Mouse (Mus musculus) hindbrain, embryonic 13.5 days (tissue): Measurements from ENCODE around the gene Ubtf. TPM values are rescaled to one million over a fixed set of nuclear protein-coding genes. Genes with fewer than 3 reads are reported as not detected.

Source experiments
- ATAC-seq: fragments of 200-750 bp; cut with Nextera tagmentation; 2 replicates; pipeline ENCODE4 v1.8.0; 2017; ENCODE audit warnings: moderate TSS enrichment; ENCODE audit not compliant: low FRiP score
- H3K27ac ChIP-seq: fragments of 300-500 bp; sonication (generic); 2 replicates; pipeline ENCODE4 v1.5.1; 2015; ENCODE audit warnings: inconsistent platforms, mild to moderate bottlenecking, moderate library complexity
- H3K27me3 ChIP-seq: fragments of 300-500 bp; sonication (generic); 2 replicates; pipeline ENCODE4 v1.6.1; 2015; ENCODE audit warnings: mild to moderate bottlenecking, inconsistent platforms
- H3K36me3 ChIP-seq: fragments of 300-500 bp; sonication (generic); 2 replicates; pipeline ENCODE4 v1.6.1; 2015; ENCODE audit warnings: mild to moderate bottlenecking, inconsistent platforms
- H3K4me1 ChIP-seq: fragments of 300-500 bp; sonication (generic); replicated peaks from 2 replicates; pipeline ENCODE4 v1.6.1; 2015; ENCODE audit warnings: inconsistent platforms
- H3K4me2 ChIP-seq: fragments of 300-500 bp; sonication (generic); 2 replicates; pipeline ENCODE4 v1.6.1; 2015; ENCODE audit warnings: inconsistent platforms, mild to moderate bottlenecking, moderate library complexity
- H3K4me3 ChIP-seq: fragments of 300-500 bp; sonication (generic); 2 replicates; pipeline ENCODE4 v1.5.1; 2015; ENCODE audit warnings: mild to moderate bottlenecking, inconsistent platforms
- H3K9ac ChIP-seq: fragments of 300-500 bp; sonication (generic); 2 replicates; pipeline ENCODE4 v1.6.1; 2015; ENCODE audit warnings: mild to moderate bottlenecking, inconsistent platforms
- H3K9me3 ChIP-seq: fragments of 300-500 bp; sonication (generic); 2 replicates; pipeline ENCODE4 v1.6.1; 2016; ENCODE audit warnings: inconsistent platforms
- WGBS: fragments of 180-500 bp; shearing (Covaris S2); methylation state at CpG from one replicate; pipeline ENCODE4 v1.1.7; 2015; 5-methylcytosine and 5-hydroxymethylcytosine counted together
- polyA plus RNA-seq: library from polyadenylated mRNA; unstranded; fragments of >200 nt; fragmentation: Nextera tagmentation; extraction: Ambion mirVana; gene quantifications from 2 replicates; pipeline ENCODE4 v1.2.1, GENCODE M21; 2015

Gene Ubtf
- polyA plus RNA-seq, 1 experiment from 2014 or later = 82.7 TPM

DNA sequence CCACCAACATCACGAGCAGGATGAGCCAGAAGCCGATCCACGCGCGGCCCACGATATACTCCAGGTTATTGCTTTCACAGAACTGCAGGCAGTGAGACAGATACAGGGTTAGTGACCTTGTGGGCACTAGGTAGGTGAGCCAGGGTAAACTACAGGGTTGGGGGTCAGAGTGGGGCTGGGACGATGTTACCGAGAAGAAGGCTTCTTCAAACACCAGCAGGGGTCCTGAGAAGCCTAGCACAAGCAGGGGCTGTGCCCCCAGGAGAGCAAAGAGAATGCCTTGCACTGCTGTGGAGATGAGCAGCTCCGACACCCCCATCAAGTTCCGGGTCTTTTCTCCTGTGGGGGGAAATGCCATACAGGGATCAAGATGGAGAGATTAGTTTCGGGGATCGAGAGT lies 36.6 kb upstream of the Ubtf start:
- no peak overlapping the region for H3K9ac ChIP-seq
- 84% methylated on average over 12 of the region's 12 CpGs for WGBS
- H3K4me3 ChIP-seq = no peak overlapping the region
- H3K36me3 ChIP-seq = no peaks in the 10 kb centered on the region
- no peak for ATAC-seq
- H3K4me2 ChIP-seq = no peak overlapping the region
- no peak overlapping the region for H3K27ac ChIP-seq
- no peaks in the 10 kb centered on the region for H3K4me1 ChIP-seq
- no peaks in the 10 kb centered on the region for H3K9me3 ChIP-seq
- H3K27me3 ChIP-seq = peaks cover 10% of the 10 kb centered on the region

DNA sequence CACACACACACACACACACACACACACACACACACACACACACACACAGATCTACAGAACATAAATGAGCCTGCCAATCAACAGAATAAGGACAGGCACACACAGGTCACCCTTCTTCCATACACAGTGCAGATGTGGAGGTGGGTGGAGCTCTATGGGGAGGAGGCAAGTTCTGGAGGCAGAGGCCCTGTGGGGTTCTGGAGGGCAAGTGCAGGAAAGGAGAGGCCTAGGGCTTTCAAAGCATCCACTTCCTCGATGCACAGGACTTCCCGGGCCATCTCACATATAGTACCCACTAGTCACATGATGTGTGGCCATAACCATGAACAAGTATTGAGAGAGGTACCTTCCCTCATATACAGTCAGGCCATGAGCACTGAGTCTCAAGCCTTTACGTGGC lies 36.0 kb upstream of the Ubtf start:
- Histone ChIP-seq H3K36me3 (no peaks in the 10 kb centered on the region), H3K4me3 (no peak overlapping the region), H3K27me3 (peaks cover 10% of the 10 kb centered on the region), H3K27ac (no peak overlapping the region), H3K4me2 (no peak overlapping the region), H3K9me3 (no peaks in the 10 kb centered on the region), H3K9ac (no peak overlapping the region), H3K4me1 (no peaks in the 10 kb centered on the region)
- whole genome bisulfite sequencing = 82% methylated on average over 3 of the region's 3 CpGs
- ATAC-seq = no peak

DNA sequence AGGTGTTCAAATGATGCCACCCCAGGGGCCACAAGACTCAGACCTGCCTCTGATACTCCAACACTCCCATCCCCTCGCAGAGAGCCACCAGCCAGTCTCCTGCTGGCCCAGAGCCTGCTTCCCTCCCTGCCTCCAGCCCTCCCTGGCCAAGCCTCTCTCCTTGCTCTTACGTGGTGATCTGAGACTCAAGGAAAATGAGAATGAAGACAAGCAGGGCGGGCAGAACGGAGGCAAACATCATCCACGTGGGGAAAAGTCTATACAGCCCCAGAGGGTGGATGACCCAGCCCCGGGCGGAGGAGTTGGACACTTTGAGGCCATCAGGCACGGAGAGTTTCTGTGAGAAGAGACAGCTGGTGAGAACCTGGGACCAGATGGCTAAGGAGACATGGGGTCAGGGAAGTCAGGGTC lies 33.5 kb upstream of the Ubtf start:
- H3K4me3 ChIP-seq = no peak overlapping the region
- ATAC-seq = no peak
- H3K27ac ChIP-seq = no peak overlapping the region
- peaks cover 10% of the 10 kb centered on the region; the same call in 1 of the 2 replicates for H3K27me3 ChIP-seq
- H3K9me3 ChIP-seq = no peaks in the 10 kb centered on the region
- WGBS = 43% methylated on average over 8 of the region's 8 CpGs
- H3K4me2 ChIP-seq = no peak overlapping the region
- no peak overlapping the region for H3K9ac ChIP-seq
- no peaks in the 10 kb centered on the region for H3K4me1 ChIP-seq
- no peaks in the 10 kb centered on the region for H3K36me3 ChIP-seq

DNA sequence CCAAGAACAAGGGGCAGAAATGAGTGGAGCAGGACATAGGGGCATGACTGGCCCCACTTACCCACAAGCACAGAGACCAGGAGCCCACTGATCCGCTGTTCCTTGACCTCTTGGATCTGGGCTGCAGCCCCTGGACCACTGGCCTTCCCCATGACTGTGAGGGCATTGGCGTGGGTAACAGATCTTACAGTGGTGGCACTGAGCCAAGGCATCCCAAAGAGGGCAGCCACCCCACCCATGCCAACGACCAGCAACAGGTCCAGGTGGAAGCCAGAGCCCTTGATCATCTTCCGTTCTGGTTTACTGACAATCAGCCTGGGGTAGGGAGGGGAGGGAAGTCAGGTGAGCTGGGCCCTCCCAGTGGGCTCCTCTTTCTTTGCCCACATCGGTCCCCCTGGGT lies 32.8 kb upstream of the Ubtf start:
- H3K9ac ChIP-seq = no peak overlapping the region
- ATAC-seq = no peak
- no peak overlapping the region for H3K27ac ChIP-seq
- no peaks in the 10 kb centered on the region for H3K9me3 ChIP-seq
- 52% methylated on average over 5 of the region's 5 CpGs for WGBS
- H3K27me3 ChIP-seq = peaks cover 10% of the 10 kb centered on the region; the same call in 1 of the 2 replicates
- no peak overlapping the region for H3K4me2 ChIP-seq
- H3K4me3 ChIP-seq = no peak overlapping the region
- no peaks in the 10 kb centered on the region for H3K36me3 ChIP-seq
- no peaks in the 10 kb centered on the region for H3K4me1 ChIP-seq

DNA sequence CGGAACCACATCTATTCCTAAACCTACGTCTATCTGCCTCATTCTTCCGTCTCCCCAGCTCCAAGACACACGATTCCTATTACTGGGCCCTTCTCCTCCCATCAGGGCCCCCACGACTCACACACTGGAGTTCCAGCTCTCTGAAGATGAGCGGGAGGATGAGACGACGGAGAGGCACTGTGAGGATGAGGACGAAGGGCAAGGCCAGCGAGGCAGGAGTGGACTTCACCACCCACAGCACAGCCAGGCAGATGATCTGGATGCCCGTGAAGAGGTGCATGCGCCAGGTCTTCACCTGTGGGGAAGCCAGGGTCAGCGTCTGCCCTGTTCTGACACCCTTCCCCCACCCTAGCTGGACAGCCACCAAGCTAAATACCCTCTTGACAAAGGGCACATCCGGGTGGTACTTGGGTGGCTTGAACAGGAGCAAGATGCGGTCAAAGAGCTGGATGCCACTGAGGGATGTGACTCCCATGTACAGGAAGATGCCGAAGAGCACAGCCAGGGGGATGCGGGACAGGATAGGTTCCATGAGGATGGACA lies 31.5 kb upstream of the Ubtf start:
- Histone ChIP-seq H3K27ac (no peak overlapping the region), H3K9me3 (no peaks in the 10 kb centered on the region), H3K4me3 (no peak overlapping the region), H3K4me1 (no peaks in the 10 kb centered on the region), H3K36me3 (no peaks in the 10 kb centered on the region), H3K9ac (no peak overlapping the region), H3K27me3 (peaks cover 7% of the 10 kb centered on the region; the same call in 1 of the 2 replicates), H3K4me2 (no peak overlapping the region)
- 92% methylated on average over 17 of the region's 17 CpGs for WGBS
- ATAC-seq = no peak

DNA sequence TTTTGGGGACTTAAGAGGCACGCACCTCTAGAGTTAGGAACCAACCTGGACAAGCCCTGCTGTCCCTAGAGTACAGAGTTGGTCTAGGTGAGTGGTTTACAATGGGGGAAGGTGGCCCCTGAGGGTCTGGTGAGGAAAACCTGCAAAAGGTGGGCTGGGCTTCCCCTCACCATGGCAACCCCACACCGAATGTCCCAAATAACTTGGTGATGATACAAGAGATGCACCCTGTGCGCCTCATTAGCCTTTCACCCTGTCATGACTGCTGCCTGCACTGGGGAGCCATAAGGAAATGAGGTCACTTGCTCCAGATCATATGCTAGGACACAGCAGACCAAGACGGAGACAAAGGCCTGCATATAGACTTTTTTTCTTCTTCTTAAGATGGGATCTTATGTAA lies 30.9 kb upstream of the Ubtf start:
- no peak overlapping the region for H3K4me3 ChIP-seq

DNA sequence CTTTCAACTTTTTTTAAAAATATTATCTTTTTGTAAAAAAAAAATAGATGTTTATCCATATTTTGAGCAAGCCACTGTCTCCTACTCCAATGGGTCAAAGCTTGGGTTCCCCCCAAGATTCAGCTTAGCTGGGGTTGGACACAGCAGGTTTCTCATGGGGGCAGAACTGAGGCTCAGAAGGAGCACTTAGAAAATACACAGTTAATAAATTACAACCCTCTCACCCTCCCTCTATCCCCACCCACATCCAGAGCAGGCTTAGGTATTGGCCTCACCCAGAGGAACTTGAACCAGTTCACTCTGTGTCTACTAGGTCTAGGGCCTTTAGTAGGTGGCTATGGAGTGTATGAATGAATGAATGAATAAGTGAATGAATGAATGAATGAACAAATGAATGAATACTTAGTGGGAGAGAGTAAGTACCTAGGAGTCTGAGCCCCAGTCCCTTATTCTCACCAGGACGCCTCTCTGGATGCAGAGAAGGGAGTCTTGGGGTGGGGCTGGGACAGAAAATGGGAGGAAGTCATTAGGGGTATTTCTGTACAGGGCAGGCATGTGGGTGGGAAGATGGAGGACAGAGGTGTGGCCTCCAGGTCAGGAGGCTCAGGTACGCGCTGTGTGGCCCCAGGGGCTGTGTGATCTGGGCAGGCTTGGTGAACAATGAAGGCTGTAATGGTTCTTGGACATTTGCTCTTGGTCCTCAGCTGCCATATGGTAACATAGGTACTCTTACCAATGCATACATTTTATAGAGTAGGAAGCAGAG lies 29.8 kb upstream of the Ubtf start:
- Histone ChIP-seq H3K4me2 (no peak overlapping the region), H3K4me3 (no peak overlapping the region), H3K27ac (no peak overlapping the region), H3K27me3 (peaks cover 7% of the 10 kb centered on the region; the same call in 1 of the 2 replicates), H3K36me3 (no peaks in the 10 kb centered on the region), H3K9ac (no peak overlapping the region), H3K4me1 (no peaks in the 10 kb centered on the region), H3K9me3 (no peaks in the 10 kb centered on the region)
- 95% methylated on average over 3 of the region's 3 CpGs for WGBS
- ATAC-seq = no peak

More for the DNA sequence above, 30.9 kb upstream of the Ubtf start:
- Histone ChIP-seq H3K9me3 (no peaks in the 10 kb centered on the region), H3K36me3 (no peaks in the 10 kb centered on the region), H3K9ac (no peak overlapping the region), H3K4me1 (no peaks in the 10 kb centered on the region), H3K4me2 (no peak overlapping the region), H3K27me3 (peaks cover 7% of the 10 kb centered on the region; the same call in 1 of the 2 replicates), H3K27ac (no peak overlapping the region)
- ATAC-seq = no peak
- 92% methylated on average over 4 of the region's 4 CpGs for WGBS

DNA sequence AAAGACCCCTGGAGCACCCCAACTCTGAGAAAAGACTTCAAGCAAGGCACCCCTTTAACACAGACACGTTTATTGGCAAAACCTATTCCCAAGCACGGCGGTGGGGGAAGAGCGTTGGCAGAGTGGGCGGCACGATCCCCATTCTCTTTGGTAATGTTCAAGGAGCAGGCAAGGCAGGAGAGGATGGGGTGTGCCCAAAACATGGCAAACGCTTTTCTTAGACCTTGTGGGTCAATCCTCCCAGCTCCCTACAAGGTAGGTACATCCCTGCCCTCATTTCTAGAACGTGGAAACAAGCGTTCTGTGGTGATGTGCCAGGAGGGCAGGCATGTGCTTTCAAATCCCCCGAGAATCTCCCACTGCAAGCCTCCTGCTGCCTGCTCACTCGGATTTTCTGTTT lies 29.2 kb upstream of the Ubtf start:
- WGBS = 81% methylated on average over 11 of the region's 11 CpGs
- Histone ChIP-seq H3K4me2 (no peak overlapping the region), H3K4me3 (no peak overlapping the region), H3K4me1 (no peaks in the 10 kb centered on the region), H3K27me3 (peaks cover 7% of the 10 kb centered on the region; the same call in 1 of the 2 replicates), H3K36me3 (no peaks in the 10 kb centered on the region), H3K9ac (no peak overlapping the region), H3K27ac (no peak overlapping the region), H3K9me3 (no peaks in the 10 kb centered on the region)
- no peak for ATAC-seq

DNA sequence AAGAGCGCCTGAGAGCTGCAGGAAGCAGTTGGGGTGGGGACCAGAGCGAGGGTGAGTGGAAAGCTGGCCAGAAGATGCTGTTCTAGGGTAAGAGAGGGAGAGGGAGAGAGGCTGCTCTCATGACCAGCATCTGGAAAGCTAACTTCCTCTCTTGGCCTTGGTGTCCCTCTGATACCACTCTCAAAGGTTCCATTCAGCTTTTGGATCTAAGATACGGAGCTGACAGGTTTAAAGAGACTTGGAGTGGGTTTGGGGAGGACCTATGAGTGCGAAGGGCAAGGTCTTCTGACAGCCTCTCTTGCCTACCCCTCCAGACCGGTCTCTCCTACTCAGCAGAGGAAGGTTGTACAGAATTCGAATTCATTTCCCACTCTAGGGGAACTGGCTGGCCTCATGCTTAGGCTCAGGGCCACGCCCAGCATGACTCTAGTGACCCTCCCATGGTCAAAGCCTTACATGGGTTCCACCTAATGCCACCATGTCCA lies 28.6 kb upstream of the Ubtf start:
- H3K4me1 ChIP-seq = no peaks in the 10 kb centered on the region
- no peak overlapping the region for H3K27ac ChIP-seq
- ATAC-seq = no peak
- no peaks in the 10 kb centered on the region for H3K36me3 ChIP-seq
- 86% methylated on average over 7 of the region's 7 CpGs for WGBS
- no peak overlapping the region for H3K4me3 ChIP-seq
- H3K9ac ChIP-seq = no peak overlapping the region
- H3K9me3 ChIP-seq = no peaks in the 10 kb centered on the region
- H3K27me3 ChIP-seq = peaks cover 7% of the 10 kb centered on the region; the same call in 1 of the 2 replicates
- H3K4me2 ChIP-seq = no peak overlapping the region

DNA sequence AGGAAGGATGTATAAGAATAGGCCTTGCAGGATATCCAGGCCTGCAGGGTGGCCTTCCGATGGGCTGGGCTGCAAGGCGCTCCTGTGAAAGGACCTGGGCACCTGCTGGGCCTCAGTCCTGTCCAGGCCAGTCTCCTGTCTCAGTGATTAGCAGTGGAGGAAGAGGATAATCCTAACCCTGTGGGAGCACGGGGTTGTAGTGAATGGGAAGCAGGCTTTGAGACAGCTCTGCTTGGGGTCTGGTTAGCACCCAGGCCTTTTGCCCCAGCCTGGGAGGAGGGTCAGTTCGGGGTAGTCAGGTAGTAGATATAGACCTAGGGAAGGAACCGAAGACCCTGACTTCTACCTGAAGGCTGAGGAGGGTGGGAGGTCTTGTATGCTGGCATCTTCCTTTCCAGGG lies 28.1 kb upstream of the Ubtf start:
- Histone ChIP-seq H3K4me3 (no peak overlapping the region), H3K4me1 (0 out of 2 replicates have a peak, but pooled peaks cover 3% of the 10 kb centered on the region), H3K36me3 (no peaks in the 10 kb centered on the region), H3K27ac (no peak overlapping the region), H3K9ac (no peak overlapping the region), H3K27me3 (peaks cover 7% of the 10 kb centered on the region; the same call in 1 of the 2 replicates), H3K9me3 (no peaks in the 10 kb centered on the region), H3K4me2 (no peak overlapping the region)
- 76% methylated on average over 5 of the region's 5 CpGs for WGBS
- ATAC-seq = no peak

DNA sequence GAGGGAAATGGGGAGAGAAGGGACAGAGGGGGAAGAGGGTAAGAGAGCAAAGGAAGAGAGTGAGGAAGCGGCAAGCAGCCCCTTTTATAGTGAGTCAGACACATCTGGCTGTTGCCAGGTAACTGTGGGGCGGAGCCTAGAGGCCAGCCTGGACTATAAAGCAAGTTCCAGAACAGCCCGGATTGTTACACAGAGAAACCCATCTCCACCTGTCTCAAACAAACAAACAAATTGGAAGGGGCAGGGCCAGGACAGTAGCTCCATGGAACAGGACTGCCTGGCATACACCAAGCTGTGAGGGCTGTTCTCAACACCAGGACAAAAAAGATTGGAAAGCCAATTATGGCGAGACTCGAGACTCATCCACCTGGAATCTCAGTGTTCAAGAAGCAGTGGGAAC lies 27.4 kb upstream of the Ubtf start:
- Histone ChIP-seq H3K4me2 (no peak overlapping the region), H3K4me3 (no peak overlapping the region), H3K9me3 (no peaks in the 10 kb centered on the region), H3K36me3 (no peaks in the 10 kb centered on the region), H3K9ac (no peak overlapping the region), H3K4me1 (0 out of 2 replicates have a peak, but pooled peaks cover 4% of the 10 kb centered on the region), H3K27me3 (peaks cover 3% of the 10 kb centered on the region; the same call in 1 of the 2 replicates), H3K27ac (no peak overlapping the region)
- ATAC-seq = no peak
- 60% methylated on average over 5 of the region's 5 CpGs for WGBS

DNA sequence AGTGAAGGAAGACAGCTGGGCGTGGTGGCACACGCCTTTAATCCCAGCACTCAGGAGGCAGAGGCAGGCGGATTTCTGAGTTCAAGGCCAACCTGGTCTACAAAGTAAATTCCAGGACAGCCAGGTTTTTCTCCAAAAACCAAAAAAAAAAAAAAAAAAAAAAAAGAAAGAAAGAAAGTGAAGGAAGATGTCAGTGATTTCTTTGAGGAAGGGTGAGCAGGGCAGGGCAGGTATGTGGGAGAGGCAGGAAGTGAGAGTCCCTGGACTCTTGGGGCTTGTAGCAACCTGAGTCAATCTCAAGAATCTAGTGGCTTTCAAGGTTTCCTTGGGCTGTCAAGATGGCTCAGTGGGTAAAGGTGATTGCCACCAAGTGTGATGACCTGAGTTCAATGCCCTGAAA lies 24.9 kb upstream of the Ubtf start:
- Histone ChIP-seq H3K27ac (no peak overlapping the region), H3K9me3 (no peaks in the 10 kb centered on the region), H3K27me3 (no peaks in the 10 kb centered on the region), H3K4me1 (0 out of 2 replicates have a peak, but pooled peaks cover 4% of the 10 kb centered on the region), H3K36me3 (no peaks in the 10 kb centered on the region), H3K4me2 (no peak overlapping the region), H3K4me3 (no peak overlapping the region), H3K9ac (no peak overlapping the region)
- no peak for ATAC-seq
- 100% methylated on average over 3 of the region's 3 CpGs for WGBS

DNA sequence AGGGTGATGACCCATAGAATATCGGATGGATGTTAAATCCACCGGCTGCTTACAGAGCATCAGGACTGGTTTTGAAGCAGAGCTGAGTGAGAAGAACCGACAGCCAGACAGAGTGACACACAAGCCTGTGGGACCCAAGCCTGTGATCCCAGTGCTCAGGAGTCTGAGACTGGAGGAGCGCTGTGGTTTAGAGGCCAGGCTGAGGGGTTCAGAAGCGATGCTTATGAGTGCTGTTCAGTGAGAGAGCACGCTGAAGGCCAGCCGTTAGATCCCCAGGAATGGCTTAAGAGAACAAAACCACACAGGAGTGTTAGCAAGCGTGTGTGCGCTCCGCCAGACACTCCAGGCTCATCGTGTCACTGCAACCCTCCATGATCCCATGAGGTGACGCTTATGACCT lies 23.2 kb upstream of the Ubtf start:
- 64% methylated on average over 12 of the region's 12 CpGs for WGBS

More for the DNA sequence above, 23.2 kb upstream of the Ubtf start:
- Histone ChIP-seq H3K9me3 (no peaks in the 10 kb centered on the region), H3K9ac (no peak overlapping the region), H3K4me2 (no peak overlapping the region), H3K27ac (no peak overlapping the region), H3K36me3 (no peaks in the 10 kb centered on the region), H3K4me1 (0 out of 2 replicates have a peak, but pooled peaks cover 4% of the 10 kb centered on the region), H3K27me3 (no peaks in the 10 kb centered on the region), H3K4me3 (no peak overlapping the region)
- no peak for ATAC-seq
